Mouse (Mus musculus) myocyte (in vitro differentiated cells): ENCODE data around the gene Polr3b. TPM values are rescaled to one million over a fixed set of nuclear protein-coding genes. Genes with fewer than 3 reads are reported as not detected.

Experiments used
- H3K27me3 ChIP-seq: one replicate; pipeline ENCODE4 v1.6.1; 2011; ENCODE audit not compliant: control insufficient read depth, insufficient read depth, insufficient read length
- H3K36me3 ChIP-seq: one replicate; pipeline ENCODE4 v1.6.1; 2011; ENCODE audit not compliant: control insufficient read depth, insufficient read depth
- H3K4me2 ChIP-seq: one replicate; pipeline ENCODE4 v1.6.1; 2011; ENCODE audit warnings: low read depth, control low read depth
- H3K4me3 ChIP-seq: one replicate; pipeline ENCODE4 v1.5.1; 2011; ENCODE audit warnings: mild to moderate bottlenecking, control low read depth, moderate library complexity
- H3K79me2 ChIP-seq: one replicate; pipeline ENCODE4 v1.6.1; 2011; ENCODE audit not compliant: control insufficient read depth, insufficient read depth
- H3ac ChIP-seq: one replicate; pipeline ENCODE4 v1.6.1; 2011; ENCODE audit not compliant: control insufficient read depth, insufficient read length
- CEBPB ChIP-seq: IDR thresholded peaks from 2 replicates; pipeline ENCODE4 v1.6.1; 2011; ENCODE audit warnings: mild to moderate bottlenecking, moderate library complexity; ENCODE audit not compliant: poor library complexity, insufficient read depth, severe bottlenecking
- E2F4 ChIP-seq: IDR thresholded peaks from one replicate; pipeline ENCODE4 v1.6.1; 2011; ENCODE audit warnings: mild to moderate bottlenecking, control low read depth, moderate library complexity; ENCODE audit not compliant: insufficient read depth
- MAX ChIP-seq: IDR thresholded peaks from one replicate; pipeline ENCODE4 v1.6.1; 2011; ENCODE audit warnings: low read depth, mild to moderate bottlenecking, control low read depth
- MYOD1 ChIP-seq, 3 experiments: IDR thresholded peaks; one replicate each; pipeline ENCODE4 v1.6.1; 2011; ENCODE audit warnings: control low read depth in 2 of 3, low read depth in 2 of 3, mild to moderate bottlenecking in 2 of 3, moderate library complexity in 1 of 3; ENCODE audit not compliant: insufficient read length in 2 of 3, control insufficient read depth in 1 of 3
- MYOG ChIP-seq, 3 experiments: IDR thresholded peaks; one replicate each; pipeline ENCODE4 v1.6.1; 2011; ENCODE audit warnings: control low read depth in 2 of 3, low read depth in 2 of 3, mild to moderate bottlenecking in 2 of 3; ENCODE audit not compliant: insufficient read length in 2 of 3, control insufficient read depth in 1 of 3, insufficient read depth in 1 of 3
- POLR2A ChIP-seq: IDR thresholded peaks from one replicate; pipeline ENCODE4 v1.6.1; 2011; ENCODE audit warnings: low read depth, mild to moderate bottlenecking, control low read depth, moderate library complexity; ENCODE audit not compliant: insufficient read length
- POLR2AphosphoS2 ChIP-seq: IDR thresholded peaks from one replicate; pipeline ENCODE4 v1.6.1; 2011; ENCODE audit warnings: low read depth, control low read depth; ENCODE audit not compliant: insufficient read length
- REST ChIP-seq: IDR thresholded peaks from one replicate; pipeline ENCODE4 v1.6.1; 2011; ENCODE audit warnings: mild to moderate bottlenecking, control low read depth, moderate library complexity; ENCODE audit not compliant: insufficient read depth, insufficient read length
- SRF ChIP-seq: IDR thresholded peaks from one replicate; pipeline ENCODE4 v1.6.1; 2011; ENCODE audit warnings: low read depth; ENCODE audit not compliant: control insufficient read depth, insufficient read length
- TCF12 ChIP-seq: IDR thresholded peaks from one replicate; pipeline ENCODE4 v1.6.1; 2011; ENCODE audit warnings: mild to moderate bottlenecking, control low read depth; ENCODE audit not compliant: poor library complexity, insufficient read depth, severe bottlenecking
- TCF3 ChIP-seq: IDR thresholded peaks from one replicate; pipeline ENCODE4 v1.6.1; 2011; ENCODE audit warnings: low read depth, control low read depth; ENCODE audit not compliant: insufficient read length
- USF1 ChIP-seq: IDR thresholded peaks from one replicate; pipeline ENCODE4 v1.6.1; 2011; ENCODE audit warnings: low read depth, mild to moderate bottlenecking, control low read depth, moderate library complexity
- polyA plus RNA-seq: library from polyadenylated mRNA; unstranded; fragments of >200 nt; fragmentation: generic; extraction: Trizol; gene quantifications from one replicate; pipeline ENCODE4 v1.2.1, GENCODE M21; 2012; ENCODE audit warnings: missing spikeins

The Polr3b gene
- polyA plus RNA-seq, 1 experiment: 8.5 TPM

GRCm38 (mm10) chr10:84658088-84658848 lies 36.2 kb downstream of the Polr3b start:
- TF ChIP-seq USF1 (no peak), REST (no peak), MYOD1 (IDR thresholded peaks at IDR 0.05; ENCODE audit: control insufficient read depth in 1 of 3, insufficient read length in 2 of 3, low read depth in 2 of 3) (peak in 2 of 3 experiments; percentile 5 to 68)
- no peaks in the 10 kb centered on the region for H3K27me3 ChIP-seq
- no peak overlapping the region for H3K4me2 ChIP-seq
- H3K4me3 ChIP-seq: no peak overlapping the region
- no peaks in the 10 kb centered on the region for H3K79me2 ChIP-seq
- no peak overlapping the region for H3ac ChIP-seq
- H3K36me3 ChIP-seq: peaks cover 3% of the 10 kb centered on the region

DNA sequence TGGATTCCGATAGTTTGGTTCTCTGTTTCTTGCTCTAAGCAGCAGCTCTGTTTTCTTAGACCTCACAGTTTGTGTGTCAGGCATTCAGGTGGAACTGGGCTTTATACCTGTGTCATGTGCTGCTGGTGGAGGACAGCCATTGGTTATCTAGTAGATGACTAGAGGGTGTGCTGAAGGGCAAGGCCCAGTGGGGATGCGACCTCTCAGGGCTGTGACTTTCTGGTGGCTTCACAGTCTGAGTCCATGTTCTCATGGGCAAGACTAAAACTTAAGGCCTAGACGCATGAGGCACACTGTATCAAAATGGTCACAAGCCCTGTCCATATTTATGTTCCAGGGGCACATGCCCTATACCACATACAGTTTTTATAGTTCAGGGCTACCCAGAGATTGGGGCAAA lies 37.2 kb downstream of the Polr3b start:
- Histone ChIP-seq H3ac (no peak overlapping the region), H3K4me2 (no peak overlapping the region), H3K27me3 (no peaks in the 10 kb centered on the region), H3K36me3 (peaks cover 3% of the 10 kb centered on the region), H3K4me3 (no peak overlapping the region), H3K79me2 (no peaks in the 10 kb centered on the region)
- TF ChIP-seq SRF: no peak
- TF ChIP-seq TCF12: no peak
- TF ChIP-seq CEBPB: no peak
- no peak for TF ChIP-seq POLR2A
- no peak for TF ChIP-seq USF1
- no peak for TF ChIP-seq MAX

GRCm38 (mm10) chr10:84662138-84662537 lies 40.0 kb downstream of the Polr3b start:
- no peak for TF ChIP-seq E2F4
- TF ChIP-seq USF1: no peak
- no peak for TF ChIP-seq CEBPB
- TF ChIP-seq POLR2A: no peak
- TF ChIP-seq MYOD1 (IDR thresholded peaks at IDR 0.05; ENCODE audit: control insufficient read depth in 1 of 3, insufficient read length in 2 of 3, low read depth in 2 of 3): no peak
- TF ChIP-seq SRF: no peak
- TF ChIP-seq TCF3: no peak
- TF ChIP-seq REST: no peak
- no peak for TF ChIP-seq MAX
- no peak for TF ChIP-seq TCF12
- no peak for TF ChIP-seq POLR2AphosphoS2
- TF ChIP-seq MYOG (IDR thresholded peaks at IDR 0.05; ENCODE audit: control insufficient read depth in 1 of 3, insufficient read depth in 1 of 3, insufficient read length in 2 of 3, low read depth in 2 of 3): no peak
- no peaks in the 10 kb centered on the region for H3K27me3 ChIP-seq
- H3ac ChIP-seq: no peak overlapping the region
- H3K36me3 ChIP-seq: peaks cover 3% of the 10 kb centered on the region
- no peaks in the 10 kb centered on the region for H3K79me2 ChIP-seq
- H3K4me3 ChIP-seq: no peak overlapping the region
- H3K4me2 ChIP-seq: no peak overlapping the region

GRCm38 (mm10) chr10:84665713-84666260 lies 43.7 kb downstream of the Polr3b start:
- TF ChIP-seq REST: no peak
- TF ChIP-seq POLR2A: no peak
- no peak for TF ChIP-seq USF1
- no peak for TF ChIP-seq MYOD1 (IDR thresholded peaks at IDR 0.05; ENCODE audit: control insufficient read depth in 1 of 3, insufficient read length in 2 of 3, low read depth in 2 of 3)
- TF ChIP-seq POLR2AphosphoS2: no peak
- TF ChIP-seq E2F4: no peak
- no peak for TF ChIP-seq MAX
- no peak for TF ChIP-seq TCF3
- no peak for TF ChIP-seq SRF
- no peak for TF ChIP-seq TCF12
- no peak for TF ChIP-seq MYOG (IDR thresholded peaks at IDR 0.05; ENCODE audit: control insufficient read depth in 1 of 3, insufficient read depth in 1 of 3, insufficient read length in 2 of 3, low read depth in 2 of 3)
- TF ChIP-seq CEBPB: no peak
- Histone ChIP-seq H3K79me2 (no peaks in the 10 kb centered on the region), H3K36me3 (peaks cover under 1% of the 10 kb centered on the region), H3K27me3 (no peaks in the 10 kb centered on the region), H3ac (no peak overlapping the region), H3K4me3 (no peak overlapping the region), H3K4me2 (no peak overlapping the region)

DNA sequence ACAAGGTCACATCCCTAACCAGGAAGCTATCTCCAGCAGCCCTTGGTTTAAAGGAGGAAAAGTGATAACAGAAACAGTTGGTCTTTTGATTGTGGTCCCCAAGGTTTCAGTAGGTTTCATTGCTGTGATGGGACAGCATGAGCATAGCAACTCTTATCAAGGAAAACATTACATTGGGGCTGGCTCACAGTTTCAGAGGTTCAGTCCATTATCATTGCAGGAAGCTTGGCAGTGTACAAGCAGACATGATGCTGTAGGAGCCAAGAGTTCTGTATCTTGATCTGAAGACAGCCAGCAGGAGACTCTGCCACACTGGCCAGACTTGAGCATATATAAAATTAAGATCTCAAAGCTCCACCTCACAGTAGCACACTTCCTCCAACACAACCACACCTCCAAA lies 53.6 kb downstream of the Polr3b start:
- Histone ChIP-seq H3K4me3 (no peak overlapping the region), H3K4me2 (no peak overlapping the region), H3K27me3 (no peaks in the 10 kb centered on the region), H3ac (no peak overlapping the region), H3K36me3 (peaks cover 17% of the 10 kb centered on the region), H3K79me2 (no peaks in the 10 kb centered on the region)
- TF ChIP-seq REST (no peak), TCF3 (no peak), CEBPB (no peak), E2F4 (no peak), USF1 (no peak), MAX (no peak), MYOD1 (IDR thresholded peaks at IDR 0.05; ENCODE audit: control insufficient read depth in 1 of 3, insufficient read length in 2 of 3, low read depth in 2 of 3) (no peak), SRF (no peak), POLR2A (no peak), TCF12 (no peak)
